Mouse (Mus musculus) heart, adult 2 months (tissue): ENCODE results near the gene Prelid1.

Experiments used
- CTCF ChIP-seq: fragments of 200-600 bp; IDR thresholded peaks from 2 replicates; pipeline ENCODE4 v1.8.1; 2022; ENCODE audit warnings: antibody characterized with exemption, mild to moderate bottlenecking, moderate library complexity
- POLR2A ChIP-seq: fragments of 200-500 bp; IDR thresholded peaks from 2 replicates; pipeline ENCODE4 v1.6.1; 2011; ENCODE audit warnings: mild to moderate bottlenecking, low read depth, low read length, control low read depth; ENCODE audit not compliant: insufficient read depth

DNA sequence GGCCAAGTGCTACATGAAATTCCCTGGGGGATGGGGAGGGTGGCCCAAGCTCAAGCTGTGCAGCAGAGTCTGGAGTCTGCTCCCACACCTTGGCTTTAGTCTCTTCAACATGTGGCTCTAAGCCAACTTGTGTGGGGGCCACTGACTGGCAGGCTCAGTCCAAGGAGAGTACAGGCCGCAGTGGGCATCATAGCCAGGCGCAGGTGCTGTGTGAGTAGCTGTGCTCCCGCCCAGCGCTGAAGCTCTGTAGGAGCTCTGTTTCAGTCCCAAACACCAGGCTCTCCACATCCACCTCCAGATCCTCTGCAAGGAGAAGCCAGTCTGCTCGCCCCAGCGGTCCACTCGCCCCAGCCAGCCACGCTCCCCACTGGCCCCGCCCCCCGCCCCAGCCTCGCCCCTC lies 5.3 kb downstream of the Prelid1 start:
- TF ChIP-seq CTCF (no peak), POLR2A (no peak)
